Mouse (Mus musculus) MEL (cell line): Measurements from ENCODE around the gene Prr12. TPM values are rescaled to one million over a fixed set of nuclear protein-coding genes. Genes with fewer than 3 reads are reported as not detected.

Source experiments
- DNase-seq: peaks from one replicate; pipeline ENCODE4 v3.0.0; 2011; ENCODE audit warnings: low read depth, low spot score
- H3K27ac ChIP-seq: 2 replicates; pipeline ENCODE4 v1.5.1; 2012; ENCODE audit warnings: low read depth, mild to moderate bottlenecking, control low read depth, low read length, moderate library complexity; ENCODE audit not compliant: control insufficient read depth
- H3K27me3 ChIP-seq, 2 experiments: fragments of 150-350 bp in 1 of 2; sonication (generic) in 1 of 2; 2 replicates each; pipeline ENCODE4 v1.6.1; 2012; ENCODE audit warnings: low read length in 2 of 2, mild to moderate bottlenecking in 2 of 2, improper control_type of control experiment in 1 of 2, moderate library complexity in 1 of 2; ENCODE audit not compliant: insufficient read depth in 2 of 2, control insufficient read depth in 1 of 2
- H3K36me3 ChIP-seq, 2 experiments: 2 replicates each; pipeline ENCODE4 v1.6.1; 2012 to 2014; ENCODE audit warnings: low read length in 2 of 2, improper control_type of control experiment in 1 of 2, inconsistent platforms in 1 of 2, mild to moderate bottlenecking in 1 of 2; ENCODE audit not compliant: insufficient read depth in 2 of 2, control insufficient read depth in 1 of 2
- H3K4me1 ChIP-seq, 2 experiments: fragments of 150-350 bp in 1 of 2; sonication (generic) in 1 of 2; 2 replicates each; pipeline ENCODE4 v1.6.1; 2012; ENCODE audit warnings: low read length in 2 of 2, improper control_type of control experiment in 1 of 2, mild to moderate bottlenecking in 1 of 2; ENCODE audit not compliant: insufficient read depth in 2 of 2, control insufficient read depth in 1 of 2
- H3K4me3 ChIP-seq, 2 experiments: fragments of 150-350 bp in 1 of 2; sonication (generic) in 1 of 2; 2 replicates each; pipeline ENCODE4 v1.5.1; 2012; ENCODE audit warnings: low read depth in 2 of 2, low read length in 2 of 2, mild to moderate bottlenecking in 2 of 2, moderate library complexity in 2 of 2, control low read depth in 1 of 2, improper control_type of control experiment in 1 of 2; ENCODE audit not compliant: control insufficient read depth in 1 of 2, insufficient read depth in 1 of 2
- H3K79me2 ChIP-seq: 2 replicates; pipeline ENCODE4 v1.6.1; 2012; ENCODE audit warnings: mild to moderate bottlenecking, low read length, moderate library complexity; ENCODE audit not compliant: control insufficient read depth, poor library complexity, insufficient read depth
- H3K9ac ChIP-seq: 2 replicates; pipeline ENCODE4 v1.6.1; 2012; ENCODE audit warnings: low read depth, mild to moderate bottlenecking, control low read depth, low read length, moderate library complexity; ENCODE audit not compliant: control insufficient read depth, poor library complexity, severe bottlenecking
- H3K9me3 ChIP-seq: fragments of 150-350 bp; sonication (generic); replicated peaks from 2 replicates; pipeline ENCODE4 v1.6.1; 2012; ENCODE audit warnings: mild to moderate bottlenecking, low read length, improper control_type of control experiment, moderate library complexity; ENCODE audit not compliant: insufficient read depth
- CHD1 ChIP-seq: IDR thresholded peaks from 2 replicates; pipeline ENCODE4 v1.6.1; 2012; ENCODE audit warnings: low read depth, mild to moderate bottlenecking, inconsistent platforms, low read length, improper control_type of control experiment
- ELF1 ChIP-seq: IDR thresholded peaks from 2 replicates; pipeline ENCODE4 v1.6.1; 2014; ENCODE audit warnings: low read depth, mild to moderate bottlenecking, inconsistent platforms, low read length, improper control_type of control experiment, moderate library complexity
- EP300 ChIP-seq, 2 experiments: IDR thresholded peaks; 2 replicates each; pipeline ENCODE4 v1.6.1; 2011; ENCODE audit warnings: improper control_type of control experiment in 2 of 2, low read length in 2 of 2, low read depth in 1 of 2, mild to moderate bottlenecking in 1 of 2
- ETS1 ChIP-seq: IDR thresholded peaks from 2 replicates; pipeline ENCODE4 v1.6.1; 2012; ENCODE audit warnings: low read depth, mild to moderate bottlenecking, inconsistent platforms, low read length, improper control_type of control experiment, moderate library complexity
- HCFC1 ChIP-seq: IDR thresholded peaks from 2 replicates; pipeline ENCODE4 v1.6.1; 2012; ENCODE audit warnings: low read depth, mild to moderate bottlenecking, inconsistent platforms, low read length, improper control_type of control experiment, moderate library complexity
- JUND ChIP-seq: IDR thresholded peaks from 2 replicates; pipeline ENCODE4 v1.6.1; 2011; ENCODE audit warnings: low read depth, mild to moderate bottlenecking, improper control_type of control experiment, low read length
- MAFK ChIP-seq: IDR thresholded peaks from 2 replicates; pipeline ENCODE4 v1.6.1; 2011; ENCODE audit warnings: low read depth, mild to moderate bottlenecking, low read length, improper control_type of control experiment, borderline replicate concordance
- MAZ ChIP-seq: IDR thresholded peaks from 2 replicates; pipeline ENCODE4 v1.6.1; 2012; ENCODE audit warnings: low read depth, mild to moderate bottlenecking, inconsistent platforms, low read length, improper control_type of control experiment
- MEF2A ChIP-seq: IDR thresholded peaks from 2 replicates; pipeline ENCODE4 v1.6.1; 2014; ENCODE audit warnings: low read depth, mild to moderate bottlenecking, inconsistent platforms, low read length, improper control_type of control experiment; ENCODE audit not compliant: poor library complexity, insufficient replicate concordance, severe bottlenecking; ENCODE audit errors: extremely low read depth
- NELFE ChIP-seq: IDR thresholded peaks from 2 replicates; pipeline ENCODE4 v1.6.1; 2011; ENCODE audit warnings: low read depth, low read length, improper control_type of control experiment
- NRF1 ChIP-seq: IDR thresholded peaks from 2 replicates; pipeline ENCODE4 v1.6.1; 2014; ENCODE audit warnings: low read depth, mild to moderate bottlenecking, inconsistent platforms, low read length, improper control_type of control experiment, moderate library complexity; ENCODE audit not compliant: poor library complexity, insufficient read depth, severe bottlenecking
- POLR2AphosphoS2 ChIP-seq: IDR thresholded peaks from 2 replicates; pipeline ENCODE4 v1.6.1; 2011; ENCODE audit warnings: low read length, improper control_type of control experiment
- RAD21 ChIP-seq: IDR thresholded peaks from 2 replicates; pipeline ENCODE4 v1.6.1; 2011; ENCODE audit warnings: mild to moderate bottlenecking, low read depth, low read length, improper control_type of control experiment
- RCOR1 ChIP-seq: IDR thresholded peaks from 2 replicates; pipeline ENCODE4 v1.6.1; 2012; ENCODE audit warnings: low read depth, mild to moderate bottlenecking, inconsistent platforms, low read length, improper control_type of control experiment
- SMC3 ChIP-seq: IDR thresholded peaks from 2 replicates; pipeline ENCODE4 v1.6.1; 2011; ENCODE audit warnings: low read depth, low read length, improper control_type of control experiment
- TAL1 ChIP-seq: IDR thresholded peaks from 2 replicates; pipeline ENCODE4 v1.6.1; 2012; ENCODE audit warnings: mild to moderate bottlenecking, inconsistent platforms, low read length, moderate library complexity, mixed read lengths
- TBP ChIP-seq: IDR thresholded peaks from 2 replicates; pipeline ENCODE4 v1.8.0; 2011; ENCODE audit warnings: low read depth, low read length, improper control_type of control experiment
- TCF12 ChIP-seq: IDR thresholded peaks from 2 replicates; pipeline ENCODE4 v1.6.1; 2014; ENCODE audit warnings: low read depth, mild to moderate bottlenecking, inconsistent platforms, low read length, improper control_type of control experiment, moderate library complexity
- USF2 ChIP-seq, 2 experiments: IDR thresholded peaks; 2 replicates each; pipeline ENCODE4 v1.6.1; 2011 to 2012; ENCODE audit warnings: improper control_type of control experiment in 2 of 2, low read length in 2 of 2, borderline replicate concordance in 1 of 2, inconsistent platforms in 1 of 2, low read depth in 1 of 2, mild to moderate bottlenecking in 1 of 2; ENCODE audit not compliant: insufficient read depth in 1 of 2
- ZC3H11A ChIP-seq: IDR thresholded peaks from 2 replicates; pipeline ENCODE4 v1.6.1; 2012; ENCODE audit warnings: low read depth, mild to moderate bottlenecking, inconsistent platforms, low read length, improper control_type of control experiment
- ZKSCAN1 ChIP-seq: IDR thresholded peaks from 2 replicates; pipeline ENCODE4 v1.6.1; 2012; ENCODE audit warnings: low read depth, mild to moderate bottlenecking, inconsistent platforms, low read length, improper control_type of control experiment, moderate library complexity
- ZMIZ1 ChIP-seq: IDR thresholded peaks from 2 replicates; pipeline ENCODE4 v1.6.1; 2012; ENCODE audit warnings: low read depth, mild to moderate bottlenecking, inconsistent platforms, low read length, improper control_type of control experiment, moderate library complexity
- polyA plus RNA-seq, 2 experiments: library from polyadenylated mRNA; stranded (reverse) in 1 of 2; unstranded in 1 of 2; fragments of >175 nt in 1 of 2; fragments of >200 nt in 1 of 2; gene quantifications; 2 replicates each; pipeline versions ENCODE4 v1.2.1 to v1.2.4; 2012; ENCODE audit warnings: low replicate concordance in 2 of 2, low read depth in 1 of 2; ENCODE audit not compliant: insufficient read length in 2 of 2, insufficient read depth in 1 of 2, missing spikeins in 1 of 2
- total RNA-seq: library from RNA; depleted of rRNA; stranded (reverse); fragments of 300-350 nt; gene quantifications from 2 replicates; pipeline ENCODE4 v1.2.3, GENCODE M21; 2012

Prr12 gene
- total and polyA plus RNA-seq, 3 experiments = 3.5 to 32.1 TPM; not detected in 1

DNA sequence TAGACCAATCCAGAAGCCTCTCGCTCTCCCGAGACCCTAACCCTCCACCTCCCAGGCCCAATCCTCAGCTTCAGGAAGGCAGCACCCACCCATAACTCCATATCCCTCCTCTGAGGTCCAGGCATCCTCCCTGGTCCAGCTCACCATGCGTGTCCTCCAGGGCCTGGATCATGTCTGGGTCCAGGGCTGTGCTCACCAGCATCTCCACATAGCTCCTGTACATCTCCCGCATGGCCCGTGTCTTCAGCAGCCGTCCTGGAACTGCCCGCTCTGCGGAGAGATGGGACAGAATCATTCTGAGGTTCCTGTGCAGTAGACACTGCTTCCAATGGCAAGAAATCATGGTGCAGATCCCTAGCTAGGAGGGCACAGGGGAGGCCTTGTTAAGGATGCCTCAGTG lies 21.8 kb downstream of the Prr12 start:
- H3K36me3 ChIP-seq = peaks cover 0 to 4% of the 10 kb centered on the region in 2 experiments; a peak in 1 of 4 replicates
- DNase-seq = no peak
- no peak overlapping the region for H3K27ac ChIP-seq
- no peak overlapping the region for H3K4me3 ChIP-seq
- TF ChIP-seq CHD1 (no peak), ELF1 (no peak), ETS1 (no peak), HCFC1 (no peak), MAZ (no peak), MEF2A (no peak)
- TF ChIP-seq, all 39 proteins: peak for 0
- Histone ChIP-seq H3K27me3 (no peaks in the 10 kb centered on the region), H3K9me3 (no peaks in the 10 kb centered on the region), H3K9ac (no peak overlapping the region), H3K4me1 (no peaks in the 10 kb centered on the region), H3K79me2 (no peaks in the 10 kb centered on the region)

DNA sequence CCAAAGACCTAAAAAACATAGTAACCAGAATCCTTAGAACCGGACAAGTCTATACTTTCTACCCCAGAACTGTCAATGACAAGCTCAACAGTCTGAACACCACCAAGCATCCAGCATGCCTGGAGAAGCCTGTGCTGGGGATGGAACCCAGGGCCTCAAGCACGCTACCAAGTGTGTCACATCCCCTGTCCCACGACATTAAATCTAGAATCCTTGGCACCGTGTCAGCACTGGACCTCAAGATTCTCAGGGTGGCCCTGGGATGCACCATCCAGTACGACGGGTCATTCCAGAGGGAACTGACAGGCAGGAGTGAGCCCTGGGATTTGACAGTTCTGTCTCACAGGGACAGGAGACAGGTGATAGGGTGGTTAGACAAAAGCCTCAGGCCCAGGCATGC lies 22.7 kb downstream of the Prr12 start:
- TF ChIP-seq NRF1 = no peak
- no peak for TF ChIP-seq ZMIZ1
- no peak for TF ChIP-seq TCF12
- no peak for TF ChIP-seq EP300 (IDR thresholded peaks at IDR 0.05; ENCODE audit: low read depth in 1 of 2, low read length in 2 of 2)
- TF ChIP-seq TAL1 = no peak
- TF ChIP-seq JUND = no peak
- no peak for TF ChIP-seq ELF1
- TF ChIP-seq MAZ = no peak
- no peak for TF ChIP-seq TBP
- TF ChIP-seq ZKSCAN1 = no peak
- no peak for TF ChIP-seq NELFE
- TF ChIP-seq MEF2A = no peak
- no peak for TF ChIP-seq SMC3
- no peak for TF ChIP-seq POLR2AphosphoS2
- no peak for TF ChIP-seq RAD21
- TF ChIP-seq MAFK = no peak
- TF ChIP-seq RCOR1 = no peak
- no peak for TF ChIP-seq ZC3H11A
- no peak for TF ChIP-seq USF2 (IDR thresholded peaks at IDR 0.05; ENCODE audit: borderline replicate concordance in 1 of 2, insufficient read depth in 1 of 2, low read depth in 1 of 2, low read length in 2 of 2)
- no peak for DNase-seq
- Histone ChIP-seq H3K9me3 (no peaks in the 10 kb centered on the region), H3K36me3 (peaks cover 0 to 2% of the 10 kb centered on the region in 2 experiments; a peak in 1 of 4 replicates), H3K27ac (no peak overlapping the region), H3K27me3 (no peaks in the 10 kb centered on the region), H3K79me2 (no peaks in the 10 kb centered on the region), H3K9ac (no peak overlapping the region), H3K4me1 (no peaks in the 10 kb centered on the region), H3K4me3 (no peak overlapping the region)
